Mouse (Mus musculus) forebrain, embryonic 16.5 days (tissue): ENCODE measurements around the gene Dnaja3. TPM values are rescaled to one million over a fixed set of nuclear protein-coding genes. Genes with fewer than 3 reads are reported as not detected.
"Not testable (repeated sequence)": the region's sequence is repeated elsewhere in the genome, so short reads cannot be mapped to it uniquely, and the experiment has no call there.

Experiments
- ATAC-seq: fragments of 200-750 bp; cut with Nextera tagmentation; 2 replicates; pipeline ENCODE4 v1.8.0; 2017; ENCODE audit warnings: mild to moderate bottlenecking, moderate library complexity
- H3K27ac ChIP-seq: fragments of 300-500 bp; sonication (generic); 2 replicates; pipeline ENCODE4 v1.5.1; 2014; ENCODE audit warnings: low read length, control low read depth
- H3K27me3 ChIP-seq: fragments of 300-500 bp; sonication (generic); replicated peaks from 2 replicates; pipeline ENCODE4 v1.6.1; 2014; ENCODE audit warnings: low read length; ENCODE audit not compliant: control insufficient read depth, insufficient read depth
- H3K36me3 ChIP-seq: fragments of 300-500 bp; sonication (generic); 2 replicates; pipeline ENCODE4 v1.6.1; 2014; ENCODE audit not compliant: control insufficient read depth, insufficient read depth
- H3K4me1 ChIP-seq: fragments of 300-500 bp; sonication (generic); replicated peaks from 2 replicates; pipeline ENCODE4 v1.6.1; 2014; ENCODE audit warnings: low read length; ENCODE audit not compliant: control insufficient read depth, insufficient read depth
- H3K4me2 ChIP-seq: fragments of 300-500 bp; sonication (generic); 2 replicates; pipeline ENCODE4 v1.6.1; 2014; ENCODE audit warnings: mild to moderate bottlenecking, low read length, control low read depth
- H3K4me3 ChIP-seq: fragments of 300-500 bp; sonication (generic); replicated peaks from 2 replicates; pipeline ENCODE4 v1.5.1; 2014; ENCODE audit warnings: mild to moderate bottlenecking, low read length, control low read depth
- H3K9ac ChIP-seq: fragments of 300-500 bp; sonication (generic); replicated peaks from 2 replicates; pipeline ENCODE4 v1.6.1; 2014; ENCODE audit warnings: low read depth, low read length, control low read depth
- H3K9me3 ChIP-seq: fragments of 300-500 bp; sonication (generic); 2 replicates; pipeline ENCODE4 v1.6.1; 2016; ENCODE audit warnings: low read length; ENCODE audit not compliant: control insufficient read depth
- WGBS: fragments of 180-500 bp; shearing (Covaris S2); extraction: QIAGEN DNeasy Blood & Tissue Kit; methylation state at CpG from one replicate; pipeline ENCODE4 v1.1.7; 2014; 5-methylcytosine and 5-hydroxymethylcytosine counted together
- polyA plus RNA-seq: library from polyadenylated mRNA; unstranded; fragments of >200 nt; fragmentation: Nextera tagmentation; extraction: Ambion mirVana; gene quantifications from 2 replicates; pipeline ENCODE4 v1.2.1, GENCODE M21; 2015

Dnaja3 gene
- polyA plus RNA-seq, 1 experiment from 2014 or later: 61.9 TPM

- ATAC-seq: no peak
- Histone ChIP-seq H3K9me3 (no peaks in the 10 kb centered on the region), H3K4me2 (no peak overlapping the region), H3K9ac (no peak overlapping the region), H3K4me3 (no peak overlapping the region), H3K27ac (no peak overlapping the region), H3K36me3 (no peaks in the 10 kb centered on the region), H3K4me1 (peaks cover 10% of the 10 kb centered on the region), H3K27me3 (no peaks in the 10 kb centered on the region)
- WGBS: 65% methylated on average over 3 of the region's 3 CpGs
These were observed 91.1 kb downstream of the Dnaja3 start for GRCm38 (mm10) chr16:4730776-4731358.

GRCm38 (mm10) chr16:4736262-4736661 is 96.5 kb downstream of the Dnaja3 start:
- Histone ChIP-seq H3K4me3 (no peak overlapping the region), H3K4me1 (no peaks in the 10 kb centered on the region), H3K9ac (no peak overlapping the region), H3K27ac (no peak overlapping the region), H3K4me2 (no peak overlapping the region), H3K9me3 (no peaks in the 10 kb centered on the region), H3K36me3 (no peaks in the 10 kb centered on the region), H3K27me3 (no peaks in the 10 kb centered on the region)
- WGBS: 92% methylated on average over 2 of the region's 2 CpGs
- ATAC-seq: no peak

GRCm38 (mm10) chr16:4739994-4740393 is 100.2 kb downstream of the Dnaja3 start:
- Histone ChIP-seq H3K27ac (no peak overlapping the region), H3K4me1 (no peaks in the 10 kb centered on the region), H3K4me3 (no peak overlapping the region), H3K27me3 (no peaks in the 10 kb centered on the region), H3K9me3 (no peaks in the 10 kb centered on the region), H3K36me3 (no peaks in the 10 kb centered on the region), H3K9ac (no peak overlapping the region), H3K4me2 (no peak overlapping the region)
- 88% methylated on average over 2 of the region's 2 CpGs for WGBS
- ATAC-seq: no peak

GRCm38 (mm10) chr16:4742186-4742585 is 102.4 kb downstream of the Dnaja3 start:
- Histone ChIP-seq H3K36me3 (no peaks in the 10 kb centered on the region), H3K9me3 (no peaks in the 10 kb centered on the region), H3K9ac (no peak overlapping the region), H3K4me3 (no peak overlapping the region), H3K4me2 (no peak overlapping the region), H3K27ac (no peak overlapping the region), H3K27me3 (no peaks in the 10 kb centered on the region), H3K4me1 (no peaks in the 10 kb centered on the region)
- 100% methylated on average over 1 of the region's 1 CpGs for WGBS
- no peak for ATAC-seq

GRCm38 (mm10) chr16:4752155-4752554 is 112.4 kb downstream of the Dnaja3 start:
- no peaks in the 10 kb centered on the region; the same call in 1 of the 2 replicates for H3K4me1 ChIP-seq
- H3K4me2 ChIP-seq: no peak overlapping the region
- no peak for ATAC-seq
- no peak overlapping the region for H3K9ac ChIP-seq
- 95% methylated on average over 3 of the region's 3 CpGs for WGBS
- no peaks in the 10 kb centered on the region for H3K27me3 ChIP-seq
- H3K36me3 ChIP-seq: no peaks in the 10 kb centered on the region
- no peak overlapping the region for H3K27ac ChIP-seq
- no peaks in the 10 kb centered on the region for H3K9me3 ChIP-seq
- H3K4me3 ChIP-seq: no peak overlapping the region

- WGBS: 87% methylated on average over 3 of the region's 3 CpGs
- Histone ChIP-seq H3K4me2 (no peak overlapping the region), H3K27me3 (no peaks in the 10 kb centered on the region), H3K4me3 (no peak overlapping the region), H3K36me3 (no peaks in the 10 kb centered on the region), H3K9me3 (no peaks in the 10 kb centered on the region), H3K9ac (no peak overlapping the region), H3K4me1 (peaks cover 3% of the 10 kb centered on the region), H3K27ac (no peak overlapping the region)
- no peak for ATAC-seq
These were observed 114.3 kb downstream of the Dnaja3 start for GRCm38 (mm10) chr16:4754045-4754444.

GRCm38 (mm10) chr16:4756660-4757335 is 117.0 kb downstream of the Dnaja3 start:
- not testable (repeated sequence) for H3K27me3 ChIP-seq, H3K4me1 ChIP-seq, H3K9me3 ChIP-seq, H3K36me3 ChIP-seq
- ATAC-seq: peak; percentile 87
- 3% methylated on average over 30 of the region's 42 CpGs for WGBS
- peak overlapping the region; percentile 52 for H3K4me2 ChIP-seq
- H3K27ac ChIP-seq: peak overlapping the region; percentile 66
- peak overlapping the region; percentile 47 for H3K4me3 ChIP-seq
- peak overlapping the region; percentile 63 for H3K9ac ChIP-seq

Other genes with a start within 250 kb of the Dnaja3 start
- gene Adcy9, start 219.5 kb upstream of the Dnaja3 start, polyA plus RNA-seq: 2.5 and 2.8 TPM in 2 replicates
- gene Srl, start 98.2 kb upstream of the Dnaja3 start, polyA plus RNA-seq: 45.2 and 48.8 TPM in 2 replicates
- 13.2 and 14.9 TPM in 2 replicates for gene Tfap4, start 80.1 kb upstream of the Dnaja3 start, polyA plus RNA-seq
- 10.8 and 12.1 TPM in 2 replicates for gene Glis2, start 45.3 kb upstream of the Dnaja3 start, polyA plus RNA-seq
- 132 and 157 TPM in 2 replicates for gene Pam16, start 15.0 kb upstream of the Dnaja3 start, polyA plus RNA-seq
- 3.2 and 4.3 TPM in 2 replicates for gene Vasn, start within 50 bp of the Dnaja3 start, polyA plus RNA-seq
- 25.4 and 32.6 TPM in 2 replicates for gene Coro7, start 39.8 kb downstream of the Dnaja3 start, polyA plus RNA-seq
- 88.8 and 94.4 TPM in 2 replicates for gene Nmral1, start 79.4 kb downstream of the Dnaja3 start, polyA plus RNA-seq
- 83.1 and 99.5 TPM in 2 replicates for gene Hmox2, start 86.4 kb downstream of the Dnaja3 start, polyA plus RNA-seq
- 107 and 119 TPM in 2 replicates for gene Cdip1, start 150.3 kb downstream of the Dnaja3 start, polyA plus RNA-seq
- gene 4930562C15Rik, start 195.4 kb downstream of the Dnaja3 start, polyA plus RNA-seq: 0.15 and 0.80 TPM in 2 replicates
- gene Ubald1, start 240.3 kb downstream of the Dnaja3 start, polyA plus RNA-seq: 49.9 and 51.8 TPM in 2 replicates
- 104 and 108 TPM in 2 replicates for gene Mgrn1, start 246.3 kb downstream of the Dnaja3 start, polyA plus RNA-seq